Mouse (Mus musculus) lung, postnatal 10 days (tissue): ENCODE measurements around the gene Plin4.

Experiments used
- DNase-seq: peaks from one replicate; pipeline ENCODE4 v3.0.0; 2021

Gene Plin4

GRCm38 (mm10) chr17:56109219-56110051 is at the start of gene Plin4:
Gene Plin4 (minus strand): TSS chr17:56109803.
- no peak for DNase-seq

- peak; percentile 82 for DNase-seq
Observed at GRCm38 (mm10) chr17:56153643-56154042, 44.0 kb upstream of the Plin4 start.

DNA sequence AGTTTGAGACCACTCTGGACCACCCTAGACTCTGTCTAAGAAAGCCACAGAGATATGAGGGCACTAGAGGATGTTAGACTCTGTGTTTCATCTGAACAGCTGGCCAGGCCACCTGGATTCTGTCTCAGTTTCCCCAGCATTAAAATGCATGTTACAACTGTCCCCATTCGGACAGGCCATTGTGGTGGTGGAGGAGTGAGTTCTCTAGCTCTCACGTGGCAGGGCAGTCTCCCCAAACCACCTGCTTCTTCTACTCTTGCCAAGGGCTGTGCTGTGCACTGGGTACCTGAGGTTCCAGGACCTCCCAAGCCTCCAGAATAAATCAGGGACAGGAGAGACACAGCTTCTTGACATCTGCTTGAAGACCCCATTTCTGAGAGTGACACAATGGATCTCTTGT is 40.3 kb upstream of the Plin4 start:
- DNase-seq: no peak

DNA sequence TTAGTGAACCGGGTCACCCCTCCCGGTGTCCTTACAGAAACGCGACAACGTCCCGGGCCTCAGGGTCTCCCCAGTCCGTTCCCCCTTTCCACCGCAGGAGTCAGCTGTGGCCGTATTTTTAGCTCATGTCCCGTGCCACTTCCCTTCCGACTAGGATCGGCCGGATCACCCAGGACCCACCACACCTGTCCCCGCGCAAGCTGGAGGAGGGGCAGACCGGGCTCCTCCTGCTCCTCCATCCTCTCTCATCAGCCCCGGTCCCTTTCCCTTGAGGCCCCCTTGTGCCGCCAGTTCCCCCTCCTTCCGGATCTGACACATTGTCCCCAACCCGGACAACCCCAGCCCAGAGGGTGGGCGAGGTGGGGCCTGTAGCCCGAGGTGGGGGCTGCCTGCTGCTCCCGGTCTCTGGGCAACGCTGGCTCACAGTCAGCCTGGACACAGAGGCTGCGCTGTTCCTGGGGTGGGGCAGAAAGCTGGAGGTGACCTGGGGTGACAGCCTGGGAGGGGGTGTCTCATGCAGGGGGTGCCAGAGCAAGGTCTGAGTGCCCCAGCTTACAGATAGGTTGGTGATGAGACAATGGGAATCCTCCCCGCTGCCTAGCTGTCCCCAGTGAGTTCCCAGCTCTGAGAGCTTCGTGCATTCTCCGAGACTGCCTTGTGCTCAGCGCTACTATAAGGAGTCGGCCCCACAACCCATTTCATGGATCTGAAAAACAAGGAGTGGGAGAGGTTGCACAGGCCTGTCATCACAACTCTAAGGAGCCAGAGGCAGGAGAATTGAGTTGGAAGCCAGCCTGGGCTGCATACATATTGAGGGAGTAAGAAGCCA is 39.4 kb upstream of the Plin4 start:
- DNase-seq: no peak

DNA sequence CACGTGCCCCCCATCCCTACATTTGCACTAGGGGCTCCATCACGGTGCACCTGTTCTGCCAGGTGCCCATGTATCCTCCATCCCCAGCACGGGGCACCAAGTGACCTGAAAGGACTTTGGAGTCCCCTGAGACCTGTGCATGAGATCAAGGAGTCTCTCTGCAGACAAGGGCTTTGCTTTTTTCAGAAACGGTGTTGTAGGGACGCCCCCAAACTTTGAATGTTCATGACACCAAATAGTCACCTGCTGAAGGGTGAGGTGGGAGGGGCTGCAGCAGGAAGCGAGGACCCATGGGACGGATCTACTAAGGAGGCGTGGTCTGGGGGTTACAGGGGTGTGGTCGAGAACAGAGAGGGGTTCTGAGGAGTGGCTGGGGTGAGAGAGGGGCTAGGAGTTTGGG is 38.7 kb upstream of the Plin4 start:
- DNase-seq: no peak

- DNase-seq: no peak
Observed at GRCm38 (mm10) chr17:56147420-56147819, 37.8 kb upstream of the Plin4 start.

GRCm38 (mm10) chr17:56146131-56146530 is 36.5 kb upstream of the Plin4 start:
- no peak for DNase-seq

- no peak for DNase-seq
Observed at GRCm38 (mm10) chr17:56144546-56144945, 34.9 kb upstream of the Plin4 start.

- no peak for DNase-seq
Observed at GRCm38 (mm10) chr17:56141702-56142605, 32.4 kb upstream of the Plin4 start.

- DNase-seq: peak; percentile 78
Observed at GRCm38 (mm10) chr17:56139858-56140595, 30.4 kb upstream of the Plin4 start, which contains the start of gene Sema6b. Gene Sema6b (minus strand): TSS chr17:56140343.

DNA sequence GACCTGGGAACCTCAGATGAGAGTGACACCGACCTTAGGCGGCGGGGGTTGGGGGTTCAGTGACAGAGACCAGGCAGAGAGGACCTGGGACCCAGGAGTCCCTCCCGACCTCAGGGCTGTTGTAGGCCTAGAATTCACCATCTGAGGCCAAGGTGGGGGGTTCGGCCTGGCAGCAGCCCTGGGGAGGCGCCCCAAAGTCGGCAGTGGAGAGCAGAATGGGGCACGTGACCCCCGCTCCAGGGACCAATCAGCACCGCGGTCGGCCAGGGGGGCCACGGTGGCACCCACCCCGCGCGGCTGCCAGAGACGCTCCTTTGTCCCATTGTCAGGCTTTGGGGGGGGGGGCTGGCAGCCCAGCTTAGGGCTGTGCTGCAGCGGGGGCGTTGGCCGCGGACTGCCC is 29.8 kb upstream of the Plin4 start:
- no peak for DNase-seq

- DNase-seq: no peak
Observed at GRCm38 (mm10) chr17:56137839-56138613, 28.4 kb upstream of the Plin4 start.

DNA sequence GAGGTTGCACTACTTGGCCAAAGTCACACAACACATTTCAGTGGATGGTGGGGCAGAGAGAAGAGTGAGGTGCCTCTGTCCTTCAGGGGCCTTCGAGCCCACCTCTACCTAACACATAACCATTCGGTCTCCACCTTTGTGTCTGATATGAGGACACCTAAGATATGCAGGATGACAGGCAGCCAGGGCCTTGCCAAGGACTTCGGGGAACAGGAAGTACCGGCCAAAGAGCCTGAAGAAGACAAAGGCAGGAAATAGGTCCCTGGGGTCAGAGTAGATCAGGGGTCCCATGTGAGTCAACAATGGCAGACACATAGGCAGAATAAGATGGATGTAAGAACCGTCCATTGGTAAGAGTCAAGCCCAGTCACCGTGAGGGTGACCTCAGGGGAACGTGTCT is 27.0 kb upstream of the Plin4 start:
- no peak for DNase-seq

- DNase-seq: peak; percentile 83
Observed at GRCm38 (mm10) chr17:56134463-56134971, 24.9 kb upstream of the Plin4 start.

- peak; percentile 72 for DNase-seq
Observed at GRCm38 (mm10) chr17:56133457-56134363, 24.1 kb upstream of the Plin4 start.

DNA sequence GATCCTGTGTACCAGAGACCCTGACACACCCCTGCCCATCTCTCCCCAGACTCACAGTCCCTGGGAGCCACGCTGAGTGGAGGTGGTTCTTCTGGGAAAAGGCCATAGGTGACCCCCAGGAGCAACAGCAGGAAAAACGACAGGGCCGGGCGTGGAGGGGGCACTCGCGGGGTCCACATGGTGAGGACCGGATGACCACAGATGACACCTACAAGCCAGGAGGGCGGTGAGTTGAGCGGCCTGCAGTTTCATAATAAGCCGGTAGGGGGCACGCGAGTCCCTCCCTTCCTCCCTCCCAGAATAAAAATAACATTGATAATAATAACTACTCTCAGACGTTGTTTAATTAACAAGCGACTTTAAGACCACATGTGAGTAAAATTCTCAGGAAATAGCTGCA is 23.1 kb upstream of the Plin4 start:
- peak; percentile 78 for DNase-seq

GRCm38 (mm10) chr17:56131814-56132213 is 22.2 kb upstream of the Plin4 start:
- DNase-seq: peak; percentile 79

- DNase-seq: no peak
Observed at GRCm38 (mm10) chr17:56131136-56131535, 21.5 kb upstream of the Plin4 start.

GRCm38 (mm10) chr17:56128246-56128645 is 18.6 kb upstream of the Plin4 start:
- DNase-seq: no peak

- DNase-seq: no peak
Observed at GRCm38 (mm10) chr17:56126175-56126574, 16.6 kb upstream of the Plin4 start.
